Mouse (Mus musculus): ENCODE measurements at regions not wholly inside any gene's neighbourhood (a gene's known extent, or its start where the extent isn't known, plus 50 kb on each side); places are given as distances from the start of the nearest gene placed in this dataset.

DNA sequence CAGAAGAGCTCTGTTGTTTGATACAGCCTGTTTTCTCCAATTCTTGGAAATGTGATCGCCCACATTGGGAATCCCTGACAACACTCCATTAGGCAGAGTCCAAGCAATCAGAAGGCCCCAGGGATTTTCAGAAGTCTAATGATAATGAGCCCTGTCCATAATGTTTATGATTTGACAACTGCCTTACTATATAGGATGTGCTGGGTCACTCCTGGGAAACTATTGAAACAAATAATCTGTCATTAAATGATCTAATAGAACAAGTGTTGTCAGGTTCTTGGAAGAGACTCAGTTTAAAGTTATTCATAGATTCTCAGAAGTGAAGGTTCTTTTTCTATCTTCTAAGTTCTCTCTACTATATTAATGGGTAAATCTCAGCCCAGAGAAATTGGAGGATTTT is 395.9 kb downstream of the Tns1 start:
- no peak for DNase-seq (ENCODE audit: low read depth, low spot score)

DNA sequence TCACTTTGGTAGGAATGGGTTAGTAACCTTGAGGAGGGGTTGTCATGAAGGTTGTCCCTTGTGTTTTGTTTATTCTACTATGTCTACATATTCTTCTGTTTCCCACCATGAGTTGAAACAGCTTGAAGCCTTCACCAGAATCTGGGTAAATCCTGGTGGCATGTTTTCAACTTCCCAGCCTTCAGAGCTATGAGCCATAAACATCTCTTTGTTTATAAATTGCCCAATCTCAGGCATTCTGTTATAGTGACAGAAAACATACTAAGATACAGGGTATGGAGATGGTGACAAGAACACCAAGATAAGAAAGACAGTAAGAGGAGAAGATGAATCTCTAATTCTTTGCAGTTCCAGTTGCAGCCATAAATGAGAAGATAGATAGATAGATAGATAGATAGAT is 396.5 kb downstream of the Tns1 start:
- no peak for DNase-seq (ENCODE audit: low read depth, low spot score)

DNA sequence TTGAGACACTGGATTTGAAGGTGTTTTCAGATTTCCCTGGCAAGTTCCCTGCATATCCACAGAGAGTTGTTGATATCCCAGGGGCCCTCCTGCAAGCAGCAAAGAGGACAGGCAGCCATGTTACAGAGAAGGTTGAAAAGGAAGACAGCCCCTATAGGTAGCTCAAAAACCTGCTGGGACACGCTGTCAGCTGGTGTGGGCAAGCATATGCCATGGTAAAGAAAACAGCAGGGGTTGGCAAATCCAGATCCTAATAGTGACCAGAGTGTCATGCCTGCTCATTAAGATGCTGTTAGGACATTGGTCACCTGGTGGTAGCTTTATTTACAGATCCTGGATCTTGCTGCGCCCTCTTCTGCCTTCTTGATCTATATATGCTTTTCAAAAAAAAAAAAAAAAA is 397.6 kb downstream of the Tns1 start:
- no peak for DNase-seq (ENCODE audit: low read depth, low spot score)

DNA sequence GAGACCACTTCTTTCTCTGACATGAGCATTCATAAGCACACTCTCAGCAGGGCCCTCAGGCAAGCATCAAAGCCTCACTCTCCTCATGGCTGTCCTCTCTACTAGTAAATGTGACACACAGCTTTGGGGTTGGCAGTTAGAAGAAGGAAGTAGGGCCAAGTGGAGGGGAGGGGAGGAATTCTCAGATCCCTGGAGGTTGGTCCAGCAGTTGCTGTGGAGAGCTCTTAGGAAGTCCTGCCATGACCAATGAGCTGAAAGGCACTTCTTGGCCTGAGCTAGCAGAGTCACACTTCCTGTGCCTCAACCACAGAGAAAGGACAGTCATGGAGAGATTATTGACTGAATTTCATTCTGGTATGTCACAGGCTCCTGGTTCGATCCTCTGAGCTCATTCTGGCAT is 398.8 kb downstream of the Tns1 start:
- DNase-seq (ENCODE audit: low read depth, low spot score) = no peak

GRCm38 (mm10) chr1:73724551-73724950 is 399.7 kb downstream of the Tns1 start:
- DNase-seq (ENCODE audit: low read depth, low spot score) = no peak

GRCm38 (mm10) chr1:73721486-73722225 is 402.6 kb downstream of the Tns1 start:
- DNase-seq (ENCODE audit: low read depth, low spot score) = no peak

DNA sequence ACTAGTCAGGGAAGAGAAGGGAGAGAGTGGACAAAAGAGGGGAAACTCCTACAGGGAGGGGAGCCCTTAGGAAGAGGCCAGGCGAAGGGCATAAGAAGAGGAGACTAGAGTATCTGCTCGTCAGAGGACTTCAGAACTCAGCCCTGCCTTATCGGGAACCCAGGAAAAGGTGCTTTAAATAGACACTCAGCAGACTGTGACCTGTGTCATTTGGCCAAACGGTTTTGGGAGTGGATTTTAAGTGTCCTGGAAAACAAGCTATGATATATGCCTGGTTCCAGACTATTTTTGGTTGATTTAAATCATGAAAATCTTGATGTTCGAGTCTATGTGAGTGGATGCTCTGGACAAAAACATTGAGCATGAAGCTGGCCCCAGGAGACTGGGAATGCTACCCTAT is 405.8 kb downstream of the Tns1 start:
- no peak for DNase-seq (ENCODE audit: low read depth, low spot score)

GRCm38 (mm10) chr1:73717401-73717800 is 406.8 kb downstream of the Tns1 start:
- DNase-seq (ENCODE audit: low read depth, low spot score) = no peak

DNA sequence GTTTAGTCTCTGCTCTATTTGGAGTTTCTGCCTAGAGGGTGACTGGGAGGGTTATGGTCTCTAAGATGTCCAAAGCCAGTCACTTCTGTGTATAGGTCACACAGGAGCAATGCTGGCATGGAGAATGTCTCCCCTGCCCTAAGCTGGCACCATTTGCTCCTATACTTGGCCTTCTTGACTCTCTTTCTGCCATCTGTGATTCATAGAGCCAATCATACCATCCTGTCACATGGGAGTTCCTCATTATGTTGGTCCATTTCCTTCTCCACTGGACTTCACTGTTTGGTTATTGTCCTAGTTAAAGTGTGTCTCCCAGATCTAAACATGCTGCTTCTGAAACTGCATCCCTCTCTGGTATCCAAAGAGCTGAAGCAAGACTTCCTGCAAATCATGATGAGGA is 407.3 kb downstream of the Tns1 start:
- DNase-seq (ENCODE audit: low read depth, low spot score) = no peak

DNA sequence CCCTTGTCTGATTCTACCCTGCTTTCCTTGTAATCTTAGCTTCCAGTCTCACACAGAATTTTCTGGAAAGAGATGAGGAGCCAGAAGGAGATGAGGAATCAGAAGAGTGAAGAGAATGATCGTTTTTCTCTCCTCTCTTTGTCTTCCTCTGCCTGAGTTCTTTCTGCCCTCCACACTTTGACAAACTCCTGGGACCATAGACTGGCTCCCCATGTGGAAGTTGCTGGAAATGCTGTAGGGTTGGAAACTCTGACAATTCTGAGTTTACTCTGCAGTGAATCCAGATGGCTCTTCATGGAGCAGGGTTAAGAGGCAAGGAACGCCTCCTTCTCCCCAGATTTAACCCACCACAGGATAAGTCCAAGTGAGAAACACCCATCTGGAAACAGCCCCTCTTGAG is 408.7 kb downstream of the Tns1 start:
- DNase-seq (ENCODE audit: low read depth, low spot score) = no peak

DNA sequence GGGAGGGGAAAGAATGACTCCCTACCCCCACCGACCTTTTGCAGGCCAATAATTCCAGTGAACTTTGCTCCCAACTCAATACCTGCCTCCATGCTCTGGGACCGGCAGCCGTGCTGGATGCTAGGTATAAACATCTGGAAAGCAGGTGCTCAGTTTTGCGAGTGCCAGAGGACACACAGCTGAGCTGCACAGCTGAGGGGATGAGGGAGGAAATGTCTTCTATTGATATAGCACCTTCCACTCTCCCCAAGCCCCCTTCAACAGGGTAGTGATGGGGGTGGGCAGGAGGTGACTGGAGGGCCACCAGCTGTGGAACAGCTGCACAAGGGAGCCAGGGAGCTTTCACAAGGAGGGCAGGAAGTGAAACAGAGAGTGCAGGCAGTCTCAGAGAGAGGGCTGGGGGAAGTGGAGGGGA is 421.8 kb downstream of the Tns1 start:
- no peak for DNase-seq (ENCODE audit: low read depth, low spot score)

- no peak for DNase-seq (ENCODE audit: low read depth, low spot score)
These were observed 430.7 kb downstream of the Tns1 start for GRCm38 (mm10) chr1:73693537-73693936.

DNA sequence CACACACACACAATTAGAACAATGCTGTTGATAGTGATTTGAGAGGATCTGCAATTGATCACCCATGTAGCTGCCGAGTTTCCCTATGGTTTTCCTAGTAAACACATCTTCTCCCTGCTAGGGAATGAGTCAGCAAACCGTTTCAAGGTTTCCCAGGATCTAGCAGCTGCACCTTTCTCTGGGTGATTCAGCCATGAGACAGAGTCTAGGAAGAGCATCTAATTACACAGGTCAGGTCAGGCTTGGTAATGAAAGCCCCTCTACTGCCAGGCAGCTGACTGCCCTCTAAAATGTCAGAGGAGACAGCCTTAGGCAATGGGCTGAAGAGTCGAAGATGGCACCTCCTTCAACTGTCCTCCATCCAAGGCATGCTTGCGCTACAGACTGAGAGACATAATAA is 438.5 kb downstream of the Tns1 start:
- DNase-seq (ENCODE audit: low read depth, low spot score) = no peak

DNA sequence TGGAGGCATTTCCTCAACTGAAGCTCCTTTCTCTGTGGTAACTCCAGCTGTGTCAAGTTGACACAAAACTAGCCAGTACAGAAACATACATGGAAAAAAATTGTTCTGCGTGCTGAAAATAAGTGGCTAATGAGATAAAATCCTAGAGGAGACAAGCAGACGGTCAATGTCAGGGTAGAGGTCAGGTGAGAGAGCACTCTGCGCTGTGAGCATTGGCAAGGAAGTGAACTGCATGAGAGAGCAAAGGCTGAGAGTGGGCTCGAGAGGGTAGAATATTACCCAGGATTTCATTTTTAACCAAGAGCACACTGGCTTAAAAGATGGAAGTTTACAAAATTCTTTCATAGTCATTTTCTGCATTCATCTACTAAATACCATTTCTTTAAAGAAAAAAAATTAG is 439.2 kb downstream of the Tns1 start:
- DNase-seq (ENCODE audit: low read depth, low spot score) = no peak

DNA sequence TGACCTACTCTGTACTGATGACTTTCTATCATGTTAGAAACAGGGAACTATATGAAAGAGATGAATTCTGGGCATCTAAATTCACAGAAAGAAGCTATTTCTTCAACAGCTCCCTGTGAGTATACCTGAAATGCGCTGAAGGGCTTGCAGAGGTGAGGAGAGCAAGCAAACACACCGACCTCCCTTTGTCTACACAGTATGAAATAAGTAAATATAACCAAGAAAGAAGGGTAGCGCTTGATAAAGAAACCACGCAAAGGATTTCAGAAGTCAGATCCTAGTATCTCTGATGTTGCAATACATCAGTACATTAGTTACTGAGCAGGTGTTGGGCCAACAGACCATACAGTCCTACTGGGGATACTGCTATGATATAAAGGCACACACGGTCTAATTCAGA is 440.1 kb downstream of the Tns1 start:
- DNase-seq (ENCODE audit: low read depth, low spot score) = no peak

DNA sequence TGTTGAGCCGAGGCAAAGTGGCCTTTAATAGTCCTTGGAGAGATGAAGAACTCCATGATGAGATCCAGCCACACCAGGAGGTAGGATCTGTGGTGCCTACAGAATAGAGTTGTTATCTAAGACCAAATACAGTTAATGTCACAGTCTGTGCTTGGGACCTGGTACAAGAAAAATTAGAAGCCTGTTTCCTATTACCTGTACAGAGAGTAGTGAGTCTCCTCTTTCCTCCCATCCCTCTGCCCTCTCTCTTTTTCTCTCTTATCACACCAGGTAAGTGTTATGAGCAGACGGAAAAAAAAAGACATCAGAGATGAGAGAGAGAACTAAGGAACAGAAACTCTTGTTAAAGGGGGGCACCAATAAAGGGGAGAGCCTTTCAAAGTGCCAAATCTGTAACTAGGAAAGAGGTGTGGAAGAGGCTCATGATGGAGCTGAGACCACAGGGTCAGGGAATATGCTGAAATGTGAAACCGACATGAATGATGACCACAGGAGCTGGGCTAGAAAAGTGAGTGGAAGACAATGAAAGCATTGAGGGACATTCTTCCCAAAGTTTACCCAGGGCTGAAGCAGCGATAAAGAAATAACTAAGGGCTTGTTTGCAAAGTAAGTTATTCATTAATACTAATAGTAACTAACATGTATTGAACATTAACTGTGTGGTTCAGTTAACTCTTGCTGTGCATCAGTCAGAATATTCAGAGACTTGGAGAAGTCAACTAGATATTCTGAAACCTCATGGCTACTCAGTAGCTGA is 440.9 kb downstream of the Tns1 start:
- DNase-seq (ENCODE audit: low read depth, low spot score) = no peak

- DNase-seq (ENCODE audit: low read depth, low spot score) = no peak
These were observed 442.6 kb downstream of the Tns1 start for GRCm38 (mm10) chr1:73681697-73682096.

GRCm38 (mm10) chr1:73680829-73681228 is 443.4 kb downstream of the Tns1 start:
- no peak for DNase-seq (ENCODE audit: low read depth, low spot score)

- no peak for DNase-seq (ENCODE audit: low read depth, low spot score)
These were observed 450.4 kb downstream of the Tns1 start for GRCm38 (mm10) chr1:73673851-73674235.

- DNase-seq (ENCODE audit: low read depth, low spot score) = no peak
These were observed 450.9 kb downstream of the Tns1 start for GRCm38 (mm10) chr1:73673191-73673850.

DNA sequence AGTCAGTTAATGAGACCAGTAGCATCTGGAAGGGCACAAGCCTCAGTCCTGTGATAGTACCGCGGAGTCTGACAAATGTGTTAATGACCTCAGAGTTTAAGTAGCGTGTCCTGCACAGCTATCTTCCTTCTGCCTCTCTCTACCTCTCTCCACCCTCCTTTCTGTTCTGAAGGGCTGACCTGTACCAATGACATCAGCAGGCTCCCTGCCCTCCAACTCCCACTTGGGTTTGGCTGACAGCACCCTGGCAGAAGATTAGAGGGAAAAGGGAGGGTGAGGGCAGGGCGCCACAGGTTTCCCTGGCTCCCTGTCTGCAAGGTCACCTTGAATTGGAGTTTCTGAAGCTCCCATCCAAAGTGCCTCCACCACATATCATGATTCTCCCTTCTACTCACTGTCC is 452.0 kb downstream of the Tns1 start:
- no peak for DNase-seq (ENCODE audit: low read depth, low spot score)

- DNase-seq (ENCODE audit: low read depth, low spot score) = no peak
These were observed 455.6 kb downstream of the Tns1 start for GRCm38 (mm10) chr1:73668691-73669090.

- no peak for DNase-seq (ENCODE audit: low read depth, low spot score)
These were observed 460.7 kb downstream of the Tns1 start for GRCm38 (mm10) chr1:73663546-73663945.

Measured in retina, postnatal 7 days (tissue).